Mouse (Mus musculus): Measurements from ENCODE around the gene Map7d1. TPM values are rescaled to one million over a fixed set of nuclear protein-coding genes. Genes with fewer than 3 reads are reported as not detected.
A peak's percentile ranks its signal among the peaks of the same experiment; 100 is the strongest.

Map7d1 gene
- 39.6 and 40.7 TPM in 2 replicates for polyA plus RNA-seq (2015; fragmentation: Nextera tagmentation; extraction: Ambion mirVana)

- Histone ChIP-seq H3K4me3 (replicated peaks) (peak within 1 kb of the TSS; percentile 99), H3K4me1 (peaks cover 84% of the 10 kb centered on the region), H3K27ac (peak within 1 kb of the TSS; percentile 94), H3K27me3 (no peaks in the 10 kb centered on the region), H3K9ac (peak within 1 kb of the TSS; percentile 100), H3K36me3 (peaks cover 3% of the 10 kb centered on the region; the same call in 1 of the 2 replicates), H3K9me3 (replicated peaks) (no peaks in the 10 kb centered on the region), H3K4me2 (peak within 1 kb of the TSS; percentile 90)
- WGBS, result under 1% methylated on average over 57 of the region's 59 CpGs
- ATAC-seq (replicated peaks; ENCODE audit: low FRiP score), result peak; percentile 83
These were observed at the start of gene Map7d1 for GRCm38 (mm10) chr4:126256131-126256791. Gene Map7d1, minus strand, starts transcription at chr4:126256343.

DNA sequence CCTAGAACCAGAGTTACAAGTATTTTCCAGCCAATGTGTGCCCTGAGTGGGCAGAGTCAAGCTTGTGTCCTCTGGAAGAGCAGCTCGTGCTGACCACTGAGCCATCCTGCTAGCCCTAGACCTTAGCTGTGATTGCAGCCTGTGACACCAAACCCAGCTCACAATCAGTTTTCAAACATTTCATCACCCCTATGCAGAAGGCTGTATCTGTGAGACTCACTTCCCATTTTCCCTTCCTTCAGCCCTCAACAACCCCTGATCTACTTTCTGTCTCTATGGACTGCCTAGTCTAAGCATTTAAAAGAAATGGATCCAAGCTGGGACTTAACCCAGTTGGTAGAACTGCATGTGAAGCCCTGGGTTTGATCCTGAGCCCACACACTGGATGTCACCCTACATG lies 49.3 kb upstream of the Map7d1 start:
- Histone ChIP-seq H3K27me3 (peaks cover 28% of the 10 kb centered on the region), H3K36me3 (no peaks in the 10 kb centered on the region), H3K27ac (no peak overlapping the region), H3K4me3 (replicated peaks) (no peak overlapping the region), H3K4me1 (peaks cover 28% of the 10 kb centered on the region), H3K4me2 (no peak overlapping the region), H3K9ac (no peak overlapping the region), H3K9me3 (replicated peaks) (peaks cover 4% of the 10 kb centered on the region)
- no peak for ATAC-seq (replicated peaks; ENCODE audit: low FRiP score)
- 90% methylated on average over 1 of the region's 1 CpGs for WGBS

DNA sequence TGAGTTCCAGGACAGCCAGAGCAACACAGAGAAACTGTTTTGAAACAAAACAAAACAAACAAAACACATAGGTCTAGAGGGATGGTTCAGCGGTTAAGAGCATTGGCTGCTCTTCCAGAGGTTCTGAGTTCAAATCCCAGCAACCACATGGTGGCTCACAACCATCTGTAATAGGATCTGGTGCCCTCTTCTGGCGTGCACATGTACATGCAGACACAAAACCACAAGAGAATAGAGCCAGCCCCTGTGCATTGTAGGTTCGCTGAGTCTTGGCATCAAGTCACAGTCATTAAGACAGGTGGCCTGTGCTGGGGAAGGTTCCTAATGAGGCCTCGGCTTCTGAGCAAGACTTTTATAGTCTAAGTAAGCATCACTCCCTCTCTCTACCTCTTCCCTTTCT lies 47.7 kb upstream of the Map7d1 start:
- no peak for ATAC-seq (replicated peaks; ENCODE audit: low FRiP score)
- H3K36me3 ChIP-seq, result no peaks in the 10 kb centered on the region

GRCm38 (mm10) chr4:126301584-126302309 lies 45.6 kb upstream of the Map7d1 start:
- 8% methylated on average over 27 of the region's 27 CpGs for WGBS
- Histone ChIP-seq H3K9me3 (replicated peaks) (peaks cover 4% of the 10 kb centered on the region), H3K9ac (peak overlapping the region; percentile 25; the same call in 1 of the 2 replicates), H3K36me3 (no peaks in the 10 kb centered on the region), H3K4me2 (peak overlapping the region; percentile 77), H3K27ac (no peak overlapping the region), H3K4me1 (peaks cover 30% of the 10 kb centered on the region), H3K27me3 (peaks cover 64% of the 10 kb centered on the region), H3K4me3 (replicated peaks) (peak overlapping the region; percentile 43)
- ATAC-seq (replicated peaks; ENCODE audit: low FRiP score), result 0 out of 2 replicates have a peak, but pooled peaks have one; percentile 27

More for the DNA sequence above, 47.7 kb upstream of the Map7d1 start:
- Histone ChIP-seq H3K9ac (no peak overlapping the region), H3K4me2 (no peak overlapping the region), H3K4me1 (peaks cover 22% of the 10 kb centered on the region), H3K4me3 (replicated peaks) (no peak overlapping the region), H3K27me3 (peaks cover 44% of the 10 kb centered on the region), H3K9me3 (replicated peaks) (peaks cover 4% of the 10 kb centered on the region), H3K27ac (no peak overlapping the region)
- WGBS, result 60% methylated on average over 4 of the region's 4 CpGs

DNA sequence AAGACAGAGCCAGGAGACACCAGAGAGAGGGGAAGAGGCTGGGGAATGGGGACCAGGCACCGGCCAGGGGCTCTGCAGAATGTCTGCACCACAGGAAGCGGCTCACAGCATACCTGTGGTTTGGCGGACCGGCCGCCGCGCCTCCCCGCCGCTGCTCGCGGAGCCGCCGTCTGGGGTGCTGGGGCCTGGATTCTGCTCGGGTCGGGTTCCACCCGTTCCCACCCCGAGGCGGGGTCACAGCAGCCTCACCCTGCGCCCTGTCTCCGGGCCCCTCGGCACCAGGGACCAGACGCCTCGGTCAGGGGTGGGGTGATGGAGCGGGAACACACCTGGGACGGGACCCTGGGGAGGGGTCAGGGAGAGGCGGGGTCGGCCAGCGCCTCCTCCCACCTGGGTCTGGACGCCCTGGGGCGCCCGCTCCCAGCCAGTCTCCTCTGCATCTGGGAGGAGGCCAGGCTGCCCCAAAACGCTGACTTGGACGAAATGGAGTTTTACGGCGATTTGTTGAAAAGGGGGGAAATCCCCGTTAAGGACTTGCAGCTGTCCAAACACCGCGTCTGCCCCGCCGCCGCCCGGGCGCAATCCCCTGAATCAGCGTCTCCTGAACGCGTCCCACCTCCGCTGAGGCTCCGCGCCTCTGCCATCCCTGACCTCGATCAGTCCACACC lies 44.9 kb upstream of the Map7d1 start:
- under 1% methylated on average over 49 of the region's 50 CpGs for WGBS
- no peak overlapping the region for H3K27ac ChIP-seq
- H3K27me3 ChIP-seq, result peaks cover 69% of the 10 kb centered on the region

GRCm38 (mm10) chr4:126296617-126297101 lies 40.5 kb upstream of the Map7d1 start:
- 0 out of 2 replicates have a peak overlapping the region, but pooled peaks have one; percentile 51 for H3K27ac ChIP-seq
- peaks cover 31% of the 10 kb centered on the region for H3K4me1 ChIP-seq
- peak overlapping the region; percentile 47 for H3K9ac ChIP-seq
- peak overlapping the region; percentile 30 for H3K4me3 ChIP-seq (replicated peaks)
- peak overlapping the region; percentile 60 for H3K4me2 ChIP-seq
- H3K9me3 ChIP-seq (replicated peaks), result no peaks in the 10 kb centered on the region
- H3K36me3 ChIP-seq, result no peaks in the 10 kb centered on the region
- WGBS, result 2% methylated on average over 34 of the region's 34 CpGs
- H3K27me3 ChIP-seq, result peaks cover 65% of the 10 kb centered on the region
- peak; percentile 44; the same call in 1 of the 2 replicates for ATAC-seq (replicated peaks; ENCODE audit: low FRiP score)

More for the DNA sequence above, 44.9 kb upstream of the Map7d1 start:
- Histone ChIP-seq H3K36me3 (no peaks in the 10 kb centered on the region), H3K4me1 (peaks cover 36% of the 10 kb centered on the region), H3K4me3 (replicated peaks) (peak overlapping the region; percentile 43), H3K9ac (peak overlapping the region; percentile 25), H3K9me3 (replicated peaks) (peaks cover 2% of the 10 kb centered on the region), H3K4me2 (peak overlapping the region; percentile 77)
- ATAC-seq (replicated peaks; ENCODE audit: low FRiP score), result peak; percentile 40; the same call in 1 of the 2 replicates

GRCm38 (mm10) chr4:126295937-126296336 lies 39.8 kb upstream of the Map7d1 start:
- H3K36me3 ChIP-seq, result no peaks in the 10 kb centered on the region
- H3K27ac ChIP-seq, result no peak overlapping the region
- WGBS, result 46% methylated on average over 4 of the region's 4 CpGs
- H3K27me3 ChIP-seq, result peaks cover 58% of the 10 kb centered on the region
- H3K9ac ChIP-seq, result 0 out of 2 replicates have a peak overlapping the region, but pooled peaks have one; percentile 47
- H3K4me1 ChIP-seq, result peaks cover 28% of the 10 kb centered on the region
- no peaks in the 10 kb centered on the region for H3K9me3 ChIP-seq (replicated peaks)
- H3K4me2 ChIP-seq, result peak overlapping the region; percentile 60; the same call in 1 of the 2 replicates
- no peak overlapping the region for H3K4me3 ChIP-seq (replicated peaks)
- ATAC-seq (replicated peaks; ENCODE audit: low FRiP score), result no peak

DNA sequence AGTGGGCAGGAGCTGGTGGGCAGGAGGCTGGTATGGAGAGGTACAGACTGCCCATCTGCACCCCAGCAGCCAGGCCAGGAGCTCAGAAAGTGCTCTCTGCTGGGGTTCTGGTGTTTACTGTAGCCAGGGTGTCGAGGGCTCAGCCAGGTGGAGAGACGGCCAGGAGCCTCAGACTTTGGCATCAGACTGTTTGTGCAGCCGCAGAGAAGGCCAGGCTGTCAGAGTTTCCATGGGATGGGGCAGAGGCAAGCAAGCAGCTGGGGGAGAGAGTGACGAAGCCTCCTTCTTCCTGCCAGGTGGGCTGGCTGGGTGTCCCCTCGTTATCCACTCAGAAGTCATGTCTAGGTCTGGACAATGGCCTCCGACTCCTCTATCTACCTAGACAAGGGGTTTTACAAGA lies 39.0 kb upstream of the Map7d1 start:
- H3K4me2 ChIP-seq, result no peak overlapping the region
- no peaks in the 10 kb centered on the region for H3K36me3 ChIP-seq
- no peaks in the 10 kb centered on the region for H3K9me3 ChIP-seq (replicated peaks)
- peaks cover 23% of the 10 kb centered on the region for H3K4me1 ChIP-seq
- H3K27me3 ChIP-seq, result peaks cover 54% of the 10 kb centered on the region
- WGBS, result 72% methylated on average over 6 of the region's 6 CpGs
- H3K27ac ChIP-seq, result no peak overlapping the region
- ATAC-seq (replicated peaks; ENCODE audit: low FRiP score), result no peak
- H3K4me3 ChIP-seq (replicated peaks), result no peak overlapping the region
- no peak overlapping the region for H3K9ac ChIP-seq

GRCm38 (mm10) chr4:126291196-126291595 lies 35.1 kb upstream of the Map7d1 start:
- peaks cover 35% of the 10 kb centered on the region for H3K4me1 ChIP-seq
- no peaks in the 10 kb centered on the region for H3K36me3 ChIP-seq
- no peak overlapping the region for H3K4me2 ChIP-seq
- no peak overlapping the region for H3K4me3 ChIP-seq (replicated peaks)
- H3K9ac ChIP-seq, result no peak overlapping the region
- peaks cover 51% of the 10 kb centered on the region for H3K27me3 ChIP-seq
- ATAC-seq (replicated peaks; ENCODE audit: low FRiP score), result no peak
- WGBS, result 25% methylated on average over 13 of the region's 13 CpGs
- no peaks in the 10 kb centered on the region for H3K9me3 ChIP-seq (replicated peaks)
- H3K27ac ChIP-seq, result no peak overlapping the region

DNA sequence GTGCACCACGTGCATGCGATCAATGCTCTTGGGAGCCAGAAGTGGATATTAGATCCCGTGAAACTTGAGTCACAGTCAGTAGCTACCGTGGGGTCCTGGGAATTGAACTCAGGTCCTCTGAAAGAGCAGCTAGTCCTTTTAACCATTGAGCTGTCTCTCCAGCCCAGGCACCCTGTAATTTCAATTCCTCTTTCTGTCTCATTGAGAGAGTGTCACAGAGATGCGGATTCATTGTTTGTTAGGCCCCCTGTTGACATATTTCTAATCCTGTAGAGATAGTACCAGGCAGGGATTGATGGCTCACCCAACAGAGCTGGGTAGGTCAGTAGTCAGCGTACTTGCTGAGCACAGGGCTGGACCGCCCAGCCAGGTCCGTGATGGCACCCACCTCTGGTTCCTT lies 34.2 kb upstream of the Map7d1 start:
- Histone ChIP-seq H3K4me1 (peaks cover 35% of the 10 kb centered on the region), H3K9me3 (replicated peaks) (no peaks in the 10 kb centered on the region), H3K9ac (no peak overlapping the region), H3K4me2 (no peak overlapping the region), H3K4me3 (replicated peaks) (no peak overlapping the region), H3K36me3 (no peaks in the 10 kb centered on the region), H3K27me3 (peaks cover 48% of the 10 kb centered on the region), H3K27ac (no peak overlapping the region)
- 86% methylated on average over 8 of the region's 8 CpGs for WGBS
- no peak for ATAC-seq (replicated peaks; ENCODE audit: low FRiP score)

- WGBS, result 34% methylated on average over 17 of the region's 17 CpGs
- Histone ChIP-seq H3K4me2 (peak overlapping the region; percentile 82), H3K36me3 (no peaks in the 10 kb centered on the region), H3K9ac (no peak overlapping the region), H3K27ac (peak overlapping the region; percentile 28; the same call in 1 of the 2 replicates), H3K9me3 (replicated peaks) (no peaks in the 10 kb centered on the region), H3K27me3 (peaks cover 60% of the 10 kb centered on the region), H3K4me3 (replicated peaks) (peak overlapping the region; percentile 52; the same call in 1 of the 2 replicates), H3K4me1 (peaks cover 35% of the 10 kb centered on the region)
- ATAC-seq (replicated peaks; ENCODE audit: low FRiP score), result no peak
These were observed 32.0 kb upstream of the Map7d1 start for GRCm38 (mm10) chr4:126288085-126288666.

Data from kidney, embryonic 15.5 days (tissue).